Mouse (Mus musculus): ENCODE results near the gene Cog1.

GRCm38 (mm10) chr11:113614476-113614875, 34.5 kb upstream of the Cog1 start:
- TF ChIP-seq MAFK (IDR thresholded peaks at IDR 0.05; ENCODE audit: insufficient read depth, low read depth, low read length) = no peak
- no peak for TF ChIP-seq ZC3H11A (IDR thresholded peaks at IDR 0.05; ENCODE audit: borderline replicate concordance, low read depth, low read length)
- TF ChIP-seq ZNF384 (IDR thresholded peaks at IDR 0.05; ENCODE audit: low read depth, low read length) = no peak
